Mouse (Mus musculus) G1E (cell line): ENCODE data around the gene Olfr270.

Experiments
- CTCF ChIP-seq: IDR thresholded peaks from 2 replicates; pipeline ENCODE4 v1.5.1; 2012; ENCODE audit warnings: low read depth, low read length, inconsistent platforms, mixed read lengths
- GATA1 ChIP-seq: IDR thresholded peaks from 2 replicates; pipeline ENCODE4 v1.6.1; 2012; ENCODE audit warnings: borderline replicate concordance, low read length, inconsistent platforms, mixed read lengths
- GATA2 ChIP-seq: IDR thresholded peaks from 2 replicates; pipeline ENCODE4 v1.6.1; 2012; ENCODE audit warnings: low read depth, low read length, inconsistent platforms, borderline replicate concordance
- POLR2AphosphoS5 ChIP-seq: IDR thresholded peaks from 2 replicates; pipeline ENCODE4 v1.6.1; 2012; ENCODE audit warnings: low read depth, low read length, inconsistent platforms; ENCODE audit not compliant: insufficient replicate concordance
- TAL1 ChIP-seq: conservative IDR thresholded peaks from 2 replicates; pipeline ENCODE4 v1.6.1; 2012; ENCODE audit warnings: low read depth, low read length, inconsistent platforms, mixed read lengths

- TF ChIP-seq CTCF (no peak), TAL1 (no peak), POLR2AphosphoS5 (no peak), GATA1 (no peak), GATA2 (no peak)
Observed at GRCm38 (mm10) chr4:53018392-53018791, 54.0 kb downstream of the Olfr270 start.
